Mouse (Mus musculus) embryonic fibroblast, embryonic 13.5 days (primary cell): ENCODE results near the gene Baz2a.

Experiments
- CTCF ChIP-seq: IDR thresholded peaks from 2 replicates; pipeline ENCODE4 v1.5.1; 2011; ENCODE audit warnings: mild to moderate bottlenecking, control low read depth, low read length, moderate library complexity, borderline replicate concordance; ENCODE audit not compliant: insufficient read depth
- POLR2A ChIP-seq: IDR thresholded peaks from 2 replicates; pipeline ENCODE4 v1.6.1; 2011; ENCODE audit warnings: low read depth, mild to moderate bottlenecking, control low read depth, low read length, moderate library complexity

DNA sequence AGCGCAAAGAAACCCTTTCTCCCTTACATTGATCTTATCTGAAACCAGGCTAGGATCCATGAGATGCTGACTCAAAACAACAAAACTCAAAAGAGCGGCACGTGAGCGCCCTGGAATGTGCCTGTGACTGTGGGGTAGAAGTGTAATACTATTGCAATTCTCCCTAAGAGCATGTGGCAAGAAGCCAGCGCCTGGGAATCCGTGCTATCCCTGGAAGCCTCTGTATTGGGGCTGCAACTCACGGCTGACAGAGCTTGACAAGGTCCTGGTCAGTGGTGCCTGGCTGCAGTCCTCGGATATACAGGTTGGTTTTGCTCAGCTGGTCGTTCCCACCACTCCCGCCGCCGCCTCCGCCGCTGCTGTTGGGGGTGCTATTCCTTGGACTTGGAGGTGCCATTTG, 59.6 kb downstream of the Baz2a start:
- TF ChIP-seq CTCF: no peak
- no peak for TF ChIP-seq POLR2A
